Mouse (Mus musculus) ES-E14 (cell line): ENCODE data around the gene Clybl. TPM values are rescaled to one million over a fixed set of nuclear protein-coding genes. Genes with fewer than 3 reads are reported as not detected.

Experiments used
- DNase-seq: peaks from one replicate; pipeline ENCODE4 v3.0.0-alpha.2; 2013; ENCODE audit warnings: low read depth, low spot score
- H3K27ac ChIP-seq: 2 replicates; pipeline ENCODE4 v1.5.1; 2012; ENCODE audit warnings: low read depth, mild to moderate bottlenecking, low read length, moderate library complexity, mixed read lengths; ENCODE audit not compliant: poor library complexity, insufficient read depth, severe bottlenecking
- H3K36me3 ChIP-seq: 2 replicates; pipeline ENCODE4 v1.6.1; 2012; ENCODE audit warnings: mild to moderate bottlenecking, low read length, moderate library complexity, mixed read lengths; ENCODE audit not compliant: control insufficient read depth, poor library complexity, insufficient read depth, severe bottlenecking
- H3K4me1 ChIP-seq, 2 experiments: fragments of 150-350 bp in 1 of 2; sonication (generic) in 1 of 2; 2 replicates each; pipeline ENCODE4 v1.6.1; 2012; ENCODE audit warnings: low read length in 2 of 2, mild to moderate bottlenecking in 1 of 2, mixed read lengths in 1 of 2; ENCODE audit not compliant: control insufficient read depth in 2 of 2, insufficient read depth in 2 of 2, poor library complexity in 1 of 2
- H3K4me3 ChIP-seq, 2 experiments: fragments of 150-350 bp in 1 of 2; sonication (generic) in 1 of 2; 2 replicates each; pipeline ENCODE4 v1.5.1; 2012; ENCODE audit warnings: low read length in 2 of 2, low read depth in 1 of 2, mild to moderate bottlenecking in 1 of 2, mixed read lengths in 1 of 2; ENCODE audit not compliant: insufficient read depth in 1 of 2, poor library complexity in 1 of 2, severe bottlenecking in 1 of 2
- H3K9ac ChIP-seq: 2 replicates; pipeline ENCODE4 v1.6.1; 2012; ENCODE audit warnings: low read depth, mild to moderate bottlenecking, low read length, mixed read lengths; ENCODE audit not compliant: poor library complexity, insufficient read depth, severe bottlenecking
- H3K9me3 ChIP-seq: fragments of 150-350 bp; sonication (generic); 2 replicates; pipeline ENCODE4 v1.6.1; 2012; ENCODE audit warnings: low read depth, mild to moderate bottlenecking, low read length; ENCODE audit not compliant: control insufficient read depth, insufficient read depth
- CHD2 ChIP-seq: IDR thresholded peaks from 2 replicates; pipeline ENCODE4 v1.6.1; 2014; ENCODE audit warnings: mild to moderate bottlenecking, low read depth, low read length, inconsistent platforms
- HCFC1 ChIP-seq: IDR thresholded peaks from 2 replicates; pipeline ENCODE4 v1.6.1; 2012; ENCODE audit warnings: low read length, inconsistent platforms, borderline replicate concordance; ENCODE audit not compliant: insufficient read depth
- MAFK ChIP-seq: IDR thresholded peaks from 2 replicates; pipeline ENCODE4 v1.6.1; 2014; ENCODE audit warnings: mild to moderate bottlenecking, low read depth, low read length, inconsistent platforms; ENCODE audit not compliant: insufficient read depth
- ZC3H11A ChIP-seq: IDR thresholded peaks from 2 replicates; pipeline ENCODE4 v1.6.1; 2012; ENCODE audit warnings: low read depth, mild to moderate bottlenecking, inconsistent platforms, low read length, borderline replicate concordance
- ZNF384 ChIP-seq: IDR thresholded peaks from 2 replicates; pipeline ENCODE4 v1.6.1; 2012; ENCODE audit warnings: low read depth, low read length, inconsistent platforms
- in situ Hi-C, 2 experiments: fragments of 600-800 bp; cut with MboI; formaldehyde crosslinking; loops; one replicate each; pipeline ENCODE4 v1.15.1; 2025; ENCODE audit warnings: low sequenced_read_pairs in 2 of 2, inconsistent platforms in 1 of 2; ENCODE audit not compliant: unreplicated experiment in 2 of 2
- total RNA-seq: library from RNA; depleted of rRNA; stranded (reverse); fragments of 300-350 nt; gene quantifications from 2 replicates; pipeline ENCODE4 v1.2.3, GENCODE M21; 2012

The Clybl gene
- total RNA-seq, 1 experiment = 2.6 TPM

DNA sequence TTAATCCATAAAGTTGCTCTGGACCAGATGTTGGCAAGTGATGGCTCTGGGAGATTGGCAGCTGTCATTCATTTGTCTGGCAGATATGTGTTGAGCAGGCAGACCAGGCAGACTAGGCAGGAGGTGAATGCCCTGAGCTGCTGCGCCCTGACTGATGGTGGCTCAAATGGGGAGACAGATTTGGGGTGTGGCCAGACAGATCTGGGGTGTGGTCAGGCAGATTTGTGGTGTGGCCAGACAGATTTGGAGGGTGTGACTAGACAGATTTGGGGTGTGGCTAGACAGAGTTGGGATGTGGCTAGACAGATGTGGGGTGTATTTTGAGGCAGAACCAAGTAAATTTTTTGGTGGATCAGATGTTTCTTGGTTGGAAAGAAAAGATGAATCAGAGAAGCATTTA lies 62.4 kb downstream of the Clybl start:
- H3K9ac ChIP-seq = no peak overlapping the region
- no peak for DNase-seq
- H3K4me1 ChIP-seq = peaks cover 0 to 6% of the 10 kb centered on the region in 2 experiments; a peak in 2 of 4 replicates
- no peak overlapping the region for H3K27ac ChIP-seq
- H3K36me3 ChIP-seq = no peaks in the 10 kb centered on the region
- in situ Hi-C loops = no loop called here
- no peaks in the 10 kb centered on the region for H3K9me3 ChIP-seq
- TF ChIP-seq MAFK (no peak), CHD2 (no peak), ZC3H11A (no peak), ZNF384 (no peak)
- H3K4me3 ChIP-seq = no peak overlapping the region

DNA sequence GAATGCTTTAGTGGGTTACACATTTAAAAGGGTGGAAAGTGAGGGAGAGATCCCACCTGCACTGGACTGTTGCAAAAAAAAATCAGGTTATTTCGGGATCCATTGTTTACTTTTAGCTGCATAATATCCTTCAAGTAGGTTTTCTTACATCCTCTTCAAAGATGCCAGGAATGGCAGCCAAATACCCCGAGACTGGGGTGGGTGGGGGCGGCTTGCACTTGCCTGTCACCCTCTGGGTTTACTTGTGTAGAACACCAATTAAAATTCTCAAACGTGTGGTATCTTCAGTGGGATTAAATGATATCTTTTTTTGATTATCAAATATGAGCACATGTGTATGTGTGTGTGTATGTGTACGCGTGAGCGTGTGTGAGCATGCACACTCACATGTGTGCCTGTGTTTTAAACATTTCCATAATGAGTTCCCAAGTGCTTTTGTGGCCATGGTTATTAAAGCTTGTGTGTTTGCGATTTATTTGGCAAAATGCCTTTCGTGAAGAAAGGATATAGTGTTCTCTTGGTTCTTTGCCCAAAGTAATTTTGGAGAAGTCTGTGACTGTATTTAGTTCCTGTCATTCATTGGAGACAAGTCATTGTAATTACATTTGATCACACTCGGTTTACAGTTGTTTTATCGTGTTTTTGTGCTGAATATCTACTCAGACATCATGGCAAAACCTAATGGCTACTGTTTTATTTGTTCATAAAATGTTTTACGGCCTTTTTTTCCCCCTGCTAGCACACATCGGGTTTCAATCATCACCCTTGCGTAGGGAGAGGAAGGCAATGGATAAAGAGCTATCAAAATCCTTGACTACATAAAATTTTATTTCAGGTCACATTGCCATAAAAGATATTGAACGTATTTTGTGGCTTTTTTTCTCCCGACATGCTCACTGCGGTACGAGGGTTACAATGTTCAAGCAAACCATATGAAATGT lies 65.7 kb downstream of the Clybl start:
- H3K9ac ChIP-seq = no peak overlapping the region
- TF ChIP-seq CHD2 = no peak
- H3K9me3 ChIP-seq = no peaks in the 10 kb centered on the region
- H3K27ac ChIP-seq = no peak overlapping the region
- no peak overlapping the region for H3K4me3 ChIP-seq
- H3K36me3 ChIP-seq = no peaks in the 10 kb centered on the region
- DNase-seq = no peak
- in situ Hi-C loops = no loop called here
- peaks cover 0 to 6% of the 10 kb centered on the region in 2 experiments; a peak in 2 of 4 replicates for H3K4me1 ChIP-seq

- in situ Hi-C loops = no loop called here
- Histone ChIP-seq H3K9ac (no peak overlapping the region), H3K4me3 (no peak overlapping the region), H3K9me3 (no peaks in the 10 kb centered on the region), H3K27ac (no peak overlapping the region), H3K36me3 (no peaks in the 10 kb centered on the region), H3K4me1 (peaks cover 0 to 8% of the 10 kb centered on the region in 2 experiments; a peak in 2 of 4 replicates)
- no peak for DNase-seq
- peak; percentile 78 for TF ChIP-seq ZC3H11A
- no peak for TF ChIP-seq ZNF384
Measured at GRCm38 (mm10) chr14:122249123-122249522, 67.6 kb downstream of the Clybl start.

- in situ Hi-C loops = no loop called here
- H3K36me3 ChIP-seq = no peaks in the 10 kb centered on the region
- no peak for DNase-seq
- no peaks in the 10 kb centered on the region for H3K9me3 ChIP-seq
- TF ChIP-seq ZNF384 (no peak), CHD2 (no peak), MAFK (no peak), HCFC1 (no peak), ZC3H11A (no peak)
- H3K4me1 ChIP-seq = peaks cover 5 to 9% of the 10 kb centered on the region in 2 experiments; a peak in 1 of 4 replicates
- no peak overlapping the region for H3K4me3 ChIP-seq
- H3K9ac ChIP-seq = no peak overlapping the region
- no peak overlapping the region for H3K27ac ChIP-seq
Measured at GRCm38 (mm10) chr14:122251346-122251745, 69.8 kb downstream of the Clybl start.
